Mouse (Mus musculus): ENCODE data around the gene Tead2.
A peak's percentile ranks its signal among the peaks of the same experiment; 100 is the strongest.
"Not testable (repeated sequence)": the region's sequence is repeated elsewhere in the genome, so short reads cannot be mapped to it uniquely, and the experiment has no call there.

The Tead2 gene

GRCm38 (mm10) chr7:45215673-45216441 lies at the start of gene Tead2:
TSS of gene Tead2 (plus strand) at chr7:45215753.
- DNase-seq (ENCODE audit: low spot score in 2 of 2): no peak

- no peak for DNase-seq (ENCODE audit: low spot score in 2 of 2)
Observed at GRCm38 (mm10) chr7:45166950-45167401, 48.6 kb upstream of the Tead2 start.

- DNase-seq (ENCODE audit: low spot score in 2 of 2): no peak
Observed at GRCm38 (mm10) chr7:45167761-45168445, 47.6 kb upstream of the Tead2 start.

DNA sequence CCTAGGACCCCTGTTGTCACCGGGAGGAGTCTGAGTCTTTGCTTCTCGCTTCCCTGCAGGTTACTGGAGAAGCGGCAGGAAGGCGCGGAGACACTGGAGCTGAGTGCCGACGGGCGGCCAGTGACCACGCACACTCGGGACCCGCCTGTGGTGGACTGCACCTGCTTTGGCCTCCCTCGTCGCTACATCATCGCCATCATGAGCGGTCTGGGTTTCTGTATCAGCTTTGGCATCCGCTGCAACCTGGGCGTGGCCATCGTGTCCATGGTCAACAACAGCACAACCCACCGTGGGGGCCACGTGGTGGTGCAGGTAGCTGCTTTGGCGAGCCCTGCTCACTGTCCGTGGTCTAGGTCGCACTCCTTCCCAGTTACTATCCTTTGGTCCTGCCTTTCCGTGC lies 46.9 kb upstream of the Tead2 start:
- no peak for DNase-seq (ENCODE audit: low spot score in 2 of 2)

- DNase-seq (ENCODE audit: low spot score in 2 of 2): no peak
Observed at GRCm38 (mm10) chr7:45169495-45169894, 46.1 kb upstream of the Tead2 start.

- DNase-seq (ENCODE audit: low spot score in 2 of 2): no peak
Observed at GRCm38 (mm10) chr7:45172974-45173373, 42.6 kb upstream of the Tead2 start.

DNA sequence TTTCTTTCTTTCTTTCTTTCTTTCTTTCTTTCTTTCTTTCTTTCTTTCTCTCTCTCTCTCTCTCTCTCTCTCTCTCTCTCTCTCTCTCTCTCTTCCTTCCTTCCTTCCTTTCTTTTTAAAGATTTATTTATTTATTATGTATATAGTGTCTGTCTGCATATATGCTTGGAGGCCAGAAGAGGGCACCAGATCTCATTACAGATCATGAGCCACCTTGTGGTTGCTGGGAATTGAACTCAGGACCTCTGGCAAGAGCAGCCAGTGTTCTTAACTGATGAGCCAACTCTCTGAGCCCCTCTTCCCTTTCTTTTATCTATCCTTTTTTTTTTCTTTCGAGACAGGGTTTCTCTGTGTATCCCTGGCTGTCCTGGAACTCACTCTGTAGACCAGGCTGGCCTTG lies 41.8 kb upstream of the Tead2 start:
- DNase-seq (ENCODE audit: low spot score in 2 of 2): not testable (repeated sequence)

GRCm38 (mm10) chr7:45174567-45175280 lies 40.8 kb upstream of the Tead2 start:
- no peak for DNase-seq (ENCODE audit: low spot score in 2 of 2)

DNA sequence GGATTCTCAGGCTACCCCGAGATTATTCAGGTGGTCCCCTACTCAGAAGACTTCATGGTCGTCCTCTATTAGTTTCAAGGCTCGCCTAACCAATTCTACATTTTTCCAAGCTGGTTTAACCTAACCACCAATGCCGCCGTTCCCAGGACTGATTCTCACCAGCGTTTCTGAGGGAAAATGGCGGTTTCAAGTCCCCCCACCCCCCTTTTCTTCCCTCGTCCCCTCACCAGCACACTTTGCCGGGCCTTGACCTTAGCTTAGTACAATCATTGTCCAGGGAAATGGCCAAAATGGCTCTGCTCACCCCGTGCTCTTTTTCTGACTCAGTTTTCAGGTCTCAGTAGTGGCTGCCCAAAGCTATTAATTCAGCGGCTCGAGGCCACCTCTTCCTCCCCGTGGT lies 40.2 kb upstream of the Tead2 start:
- DNase-seq (ENCODE audit: low spot score in 2 of 2): no peak

DNA sequence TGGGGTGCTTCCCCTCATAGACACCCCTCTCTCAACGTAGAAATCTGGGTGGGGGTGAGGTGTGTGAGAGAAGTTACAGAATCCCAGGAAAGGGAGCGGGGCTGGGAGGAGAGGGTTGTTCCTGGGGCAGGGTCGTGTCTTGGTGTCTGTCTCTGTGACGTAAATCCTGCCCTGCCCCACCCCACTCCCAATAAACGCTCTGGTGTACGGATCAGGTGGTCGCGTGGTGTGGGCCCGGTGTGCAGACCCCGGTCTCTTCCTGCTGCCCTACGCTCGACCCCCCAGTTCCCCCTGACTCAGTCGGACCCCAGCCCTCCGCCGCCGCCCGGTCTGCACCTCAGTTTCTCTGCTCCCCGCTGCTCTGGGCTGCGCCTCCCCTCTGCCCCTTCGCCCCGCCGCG lies 39.6 kb upstream of the Tead2 start:
- no peak for DNase-seq (ENCODE audit: low spot score in 2 of 2)

DNA sequence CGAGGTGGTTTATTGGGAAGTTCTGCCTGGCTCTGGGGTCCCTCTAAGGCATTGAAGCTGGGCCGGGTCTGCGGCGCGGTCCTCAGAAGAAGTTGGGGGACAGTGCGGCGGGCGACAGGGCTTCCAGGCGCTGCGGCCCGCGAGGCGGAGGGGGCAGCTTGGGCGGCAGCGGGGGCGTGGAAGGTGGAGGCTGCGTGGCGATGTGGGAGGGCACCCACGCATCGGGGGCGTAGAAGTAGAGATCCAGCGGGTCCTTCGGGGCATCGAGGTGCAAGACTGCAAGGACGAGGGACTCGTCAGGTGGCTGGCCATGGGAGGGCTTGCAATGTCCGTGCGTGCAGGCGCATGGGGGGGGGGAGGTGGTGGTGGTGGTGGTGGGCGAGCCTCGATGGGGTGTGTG lies 39.2 kb upstream of the Tead2 start:
- DNase-seq (ENCODE audit: low spot score in 2 of 2): no peak

GRCm38 (mm10) chr7:45178550-45178949 lies 37.0 kb upstream of the Tead2 start:
- no peak for DNase-seq (ENCODE audit: low spot score in 2 of 2)

GRCm38 (mm10) chr7:45179469-45179868 lies 36.1 kb upstream of the Tead2 start, which contains the start of gene Gfy:
TSS of gene Gfy (minus strand) at chr7:45179569.
- DNase-seq (ENCODE audit: low spot score in 2 of 2): no peak

DNA sequence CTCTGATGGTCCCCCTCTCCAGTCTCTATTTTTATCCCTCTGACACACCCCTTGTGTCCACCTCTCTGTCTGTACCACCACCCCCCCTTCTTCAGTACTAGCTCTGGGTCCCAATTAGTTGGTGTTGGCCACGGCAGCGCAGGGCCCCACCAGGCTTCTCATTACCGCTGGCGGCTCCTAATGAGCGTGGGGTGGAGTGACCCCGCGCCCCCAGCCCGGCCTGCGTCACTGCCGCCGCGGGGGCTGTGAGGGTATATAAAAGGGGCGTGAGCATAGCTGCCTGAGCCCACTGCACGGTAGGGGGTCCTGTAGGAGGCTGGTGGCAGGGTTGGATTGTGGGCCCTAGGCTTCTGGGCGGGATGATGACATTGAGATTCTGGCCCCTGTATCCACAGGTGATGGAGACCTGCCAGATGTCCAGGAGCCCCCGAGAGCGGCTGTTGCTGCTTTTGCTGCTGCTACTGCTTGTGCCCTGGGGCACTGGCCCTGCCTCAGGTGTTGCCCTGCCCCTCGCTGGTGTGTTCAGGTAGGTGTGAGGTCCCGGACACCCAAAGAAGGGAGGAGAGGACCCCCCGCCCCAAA lies 34.6 kb upstream of the Tead2 start, which contains the start of gene Pth2:
Pth2 (plus strand) TSS at position 100 of the 582 bp plus-strand sequence.
- no peak for DNase-seq (ENCODE audit: low spot score in 2 of 2)

DNA sequence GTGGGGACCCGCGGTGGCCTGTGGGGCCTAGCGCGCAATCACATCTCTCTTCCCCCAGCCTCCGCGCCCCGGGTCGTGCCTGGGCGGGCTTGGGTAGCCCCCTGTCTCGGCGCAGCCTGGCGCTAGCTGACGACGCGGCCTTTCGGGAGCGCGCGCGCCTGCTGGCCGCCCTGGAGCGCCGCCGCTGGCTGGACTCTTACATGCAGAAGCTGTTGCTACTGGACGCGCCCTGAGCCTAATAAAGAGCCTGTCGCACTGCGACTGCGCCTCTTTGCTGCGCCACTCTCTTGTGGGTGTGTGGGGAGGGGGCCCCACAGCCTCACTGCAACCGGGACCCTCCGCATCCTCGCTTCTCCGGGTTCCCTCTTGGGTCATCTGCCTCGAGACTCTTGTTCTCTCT lies 34.0 kb upstream of the Tead2 start:
- DNase-seq (ENCODE audit: low spot score in 2 of 2): no peak

DNA sequence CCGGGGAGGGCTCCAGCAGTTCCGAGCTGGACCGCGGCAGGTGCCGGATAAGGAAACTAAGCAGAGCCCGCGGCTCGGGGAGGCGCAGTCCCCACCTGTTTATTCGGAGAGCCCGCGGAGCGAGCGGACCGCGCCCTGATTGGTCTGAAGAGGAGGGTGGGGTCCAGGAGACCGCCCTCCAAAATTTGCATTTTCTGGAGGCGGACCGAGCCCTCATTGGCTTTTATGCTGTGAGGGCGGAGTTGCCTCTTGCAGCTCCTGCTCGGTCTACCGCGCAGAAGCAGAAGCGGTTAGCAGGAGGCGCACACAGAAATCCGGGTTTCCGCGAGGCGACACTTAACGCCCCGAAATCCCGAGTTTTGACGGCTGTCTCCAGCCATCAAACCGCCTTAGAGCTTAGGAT lies 33.4 kb upstream of the Tead2 start:
- peak; percentile 90 for DNase-seq (ENCODE audit: low spot score in 2 of 2)

- no peak for DNase-seq (ENCODE audit: low spot score in 2 of 2)
Observed at GRCm38 (mm10) chr7:45182606-45183005, 32.9 kb upstream of the Tead2 start.

DNA sequence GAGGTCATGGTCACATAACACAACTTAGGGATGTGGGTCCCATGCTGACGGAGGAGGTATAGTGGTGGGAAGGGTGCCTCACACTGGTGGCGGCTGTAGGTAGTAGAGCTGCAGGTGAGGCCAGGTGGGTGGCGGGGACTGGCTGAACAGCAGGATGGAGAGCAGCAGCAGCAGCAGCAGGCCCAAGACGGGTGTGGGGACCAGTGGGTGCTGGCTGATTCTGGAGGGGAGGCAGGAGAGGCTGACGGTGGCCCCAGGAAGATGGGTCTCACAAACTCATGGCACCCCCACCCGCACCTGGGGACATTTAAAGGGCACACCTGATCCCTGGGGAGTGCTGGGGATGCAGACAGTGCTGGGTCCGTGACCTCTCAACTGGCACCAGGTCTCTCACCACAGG lies 31.9 kb upstream of the Tead2 start:
- no peak for DNase-seq (ENCODE audit: low spot score in 2 of 2)

DNA sequence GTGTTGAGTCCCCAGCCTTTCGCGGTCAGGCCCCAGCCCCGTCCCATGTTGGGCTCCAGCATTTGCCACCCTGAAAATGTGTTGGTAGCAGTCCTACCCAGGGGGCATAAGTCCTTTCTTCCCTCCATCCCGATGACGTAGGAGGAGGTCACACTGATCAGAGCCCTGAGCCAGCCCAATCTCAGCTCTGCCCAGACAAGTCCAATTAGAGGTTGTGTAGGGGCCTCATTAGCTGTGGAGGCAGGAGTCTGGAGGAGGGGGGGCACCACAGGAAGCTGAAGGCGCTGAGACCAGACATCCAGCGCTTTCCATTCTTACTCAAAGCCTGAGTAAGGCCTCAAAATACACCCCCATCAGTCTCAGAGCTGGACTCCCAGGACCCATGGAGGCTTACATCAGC lies 29.6 kb upstream of the Tead2 start:
- no peak for DNase-seq (ENCODE audit: low spot score in 2 of 2)

- DNase-seq (ENCODE audit: low spot score in 2 of 2): no peak
Observed at GRCm38 (mm10) chr7:45189600-45189999, 26.0 kb upstream of the Tead2 start.

- DNase-seq (ENCODE audit: low spot score in 2 of 2): no peak
Observed at GRCm38 (mm10) chr7:45190186-45190585, 25.4 kb upstream of the Tead2 start.

GRCm38 (mm10) chr7:45191161-45191560 lies 24.4 kb upstream of the Tead2 start:
- DNase-seq (ENCODE audit: low spot score in 2 of 2): no peak

All from spleen, postnatal 36 days (tissue).